Mouse (Mus musculus) liver, adult (tissue): ENCODE results near the gene Armcx3.

Experiments used
- GATA4 ChIP-seq: IDR thresholded peaks from 2 replicates; pipeline ENCODE4 v1.6.1; 2014; ENCODE audit warnings: mild to moderate bottlenecking, low read length; ENCODE audit not compliant: insufficient replicate concordance

Armcx3 gene

GRCm38 (mm10) chrX:134756434-134757292, at the start of gene Armcx3:
Gene Armcx3, plus strand, starts transcription at chrX:134756595.
- no peak for TF ChIP-seq GATA4

- TF ChIP-seq GATA4 = no peak
These were observed 39.5 kb upstream of the Armcx3 start for GRCm38 (mm10) chrX:134716863-134717262.

GRCm38 (mm10) chrX:134717752-134718308, 38.6 kb upstream of the Armcx3 start, which contains the start of gene Armcx1:
Gene Armcx1, plus strand, starts transcription at chrX:134717963.
- no peak for TF ChIP-seq GATA4

GRCm38 (mm10) chrX:134718524-134718923, 37.9 kb upstream of the Armcx3 start:
- no peak for TF ChIP-seq GATA4

- no peak for TF ChIP-seq GATA4
These were observed 26.6 kb upstream of the Armcx3 start for GRCm38 (mm10) chrX:134729778-134730177.

GRCm38 (mm10) chrX:134737796-134738195, 18.6 kb upstream of the Armcx3 start:
- no peak for TF ChIP-seq GATA4

GRCm38 (mm10) chrX:134739160-134739559, 17.2 kb upstream of the Armcx3 start:
- TF ChIP-seq GATA4 = no peak

- no peak for TF ChIP-seq GATA4
These were observed 14.5 kb upstream of the Armcx3 start for GRCm38 (mm10) chrX:134741862-134742261.

- no peak for TF ChIP-seq GATA4
These were observed 9.9 kb upstream of the Armcx3 start for GRCm38 (mm10) chrX:134746459-134746858.

- no peak for TF ChIP-seq GATA4
These were observed 5.4 kb upstream of the Armcx3 start, which contains the start of gene Armcx6 for GRCm38 (mm10) chrX:134750764-134751592. Gene Armcx6, minus strand, starts transcription at chrX:134751417.

GRCm38 (mm10) chrX:134751910-134752309, 4.5 kb upstream of the Armcx3 start:
- no peak for TF ChIP-seq GATA4

GRCm38 (mm10) chrX:134752584-134752983, 3.8 kb upstream of the Armcx3 start:
- TF ChIP-seq GATA4 = no peak

- no peak for TF ChIP-seq GATA4
These were observed 1.0 kb downstream of the Armcx3 start for GRCm38 (mm10) chrX:134757293-134757995.

- TF ChIP-seq GATA4 = no peak
These were observed 31.3 kb downstream of the Armcx3 start for GRCm38 (mm10) chrX:134787728-134788127.
